Mouse (Mus musculus) cerebellum, adult 18-20 months (tissue): ENCODE results near the gene Tmprss11c.
"Not testable (repeated sequence)": the region's sequence is repeated elsewhere in the genome, so short reads cannot be mapped to it uniquely, and the experiment has no call there.

ENCODE experiments used
- DNase-seq, 2 experiments: peaks; one replicate each; pipeline ENCODE4 v3.0.0; 2021

Gene Tmprss11c

GRCm38 (mm10) chr5:86289208-86289607 is at the start of gene Tmprss11c:
Gene Tmprss11c (minus strand): TSS chr5:86289308.
- no peak for DNase-seq

GRCm38 (mm10) chr5:86318018-86318956 is 29.2 kb upstream of the Tmprss11c start:
- not testable (repeated sequence) for DNase-seq

- peak; percentile 72 to 84 for DNase-seq
Measured at GRCm38 (mm10) chr5:86306116-86306515, 17.0 kb upstream of the Tmprss11c start.

DNA sequence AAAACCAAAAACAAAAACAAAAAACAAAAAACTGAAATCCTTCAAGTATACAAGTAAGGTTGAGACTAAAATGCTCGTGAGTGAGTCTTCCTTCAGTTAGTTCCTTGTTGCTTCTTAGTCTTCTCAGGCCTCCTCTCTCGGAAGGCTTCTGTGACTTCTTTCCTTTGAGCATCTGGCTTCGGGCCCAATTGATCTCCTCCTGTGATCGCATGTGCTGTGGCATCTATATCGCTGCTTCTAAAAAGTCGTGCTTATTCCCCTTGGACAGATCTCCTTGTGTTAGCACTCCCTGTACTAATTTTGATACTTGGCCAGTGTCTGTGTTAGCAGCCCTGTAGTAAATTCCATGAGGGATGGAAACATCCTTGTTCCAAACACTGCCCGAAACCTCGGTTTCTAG is 14.8 kb upstream of the Tmprss11c start:
- peak; percentile 18 to 33 for DNase-seq

- no peak for DNase-seq
Measured at GRCm38 (mm10) chr5:86246559-86246958, 42.5 kb downstream of the Tmprss11c start.

GRCm38 (mm10) chr5:86244880-86245279 is 44.2 kb downstream of the Tmprss11c start:
- no peak for DNase-seq

DNA sequence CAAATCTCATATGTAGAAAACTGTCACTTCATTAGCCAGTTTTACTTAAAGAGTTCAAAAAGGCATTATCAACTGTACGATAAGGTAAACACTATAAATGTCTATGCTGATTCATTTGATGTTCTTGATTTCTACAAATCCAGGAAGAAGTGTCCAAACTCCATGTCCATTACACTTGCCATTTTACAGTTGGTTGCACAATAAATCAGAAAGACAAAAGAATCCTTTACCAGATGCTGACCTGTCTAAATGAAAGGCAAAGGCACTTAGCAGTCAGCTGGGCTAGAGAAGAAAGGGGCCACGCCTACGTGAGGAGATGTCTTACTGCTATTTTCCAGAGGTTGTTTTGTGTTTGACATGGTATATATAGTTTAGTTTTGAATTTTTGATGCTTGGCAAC is 44.8 kb downstream of the Tmprss11c start:
- DNase-seq = no peak

GRCm38 (mm10) chr5:86227156-86227853 is 61.8 kb downstream of the Tmprss11c start:
- DNase-seq = no peak

GRCm38 (mm10) chr5:86197801-86198200 is 91.3 kb downstream of the Tmprss11c start, which contains the start of gene Gnrhr:
Gene Gnrhr (minus strand): TSS chr5:86197901.
- no peak for DNase-seq

DNA sequence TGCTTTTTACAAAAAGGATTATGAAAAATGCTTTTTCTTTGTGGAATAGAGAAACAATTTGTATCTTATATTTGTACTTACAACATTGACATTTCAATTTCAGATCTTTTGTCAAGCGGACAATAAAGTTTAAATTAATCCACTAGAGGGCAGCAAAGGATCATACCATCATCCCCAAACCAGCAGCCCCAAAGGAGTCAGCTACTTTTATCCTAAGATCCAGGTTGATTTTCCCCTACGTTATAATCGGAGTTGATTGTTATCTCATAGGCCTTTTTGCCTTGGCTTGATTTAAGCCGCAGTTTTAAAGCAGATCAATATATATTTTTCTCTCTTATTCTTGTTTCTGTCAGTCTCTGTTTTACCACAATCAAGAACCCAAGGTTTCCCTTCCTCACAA is 97.8 kb downstream of the Tmprss11c start:
- no peak for DNase-seq

DNA sequence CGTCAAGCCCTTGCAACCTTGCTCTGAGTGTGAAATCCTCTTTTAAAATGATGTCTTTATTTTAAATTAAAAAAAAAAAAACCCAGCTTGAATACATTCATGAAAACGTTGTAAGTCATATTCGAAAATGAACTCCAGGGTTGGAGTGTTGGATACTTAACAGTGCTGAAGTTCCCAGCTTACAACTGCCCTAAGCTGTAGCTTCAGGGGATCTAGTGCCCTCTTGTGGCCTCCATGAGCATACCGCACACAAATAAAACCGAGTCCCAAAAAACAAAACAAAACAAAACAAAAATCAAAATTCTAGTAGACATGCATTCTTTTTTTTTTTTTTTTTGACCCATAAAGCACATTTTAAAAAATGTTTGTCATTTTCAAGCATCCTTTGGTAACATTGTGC is 98.3 kb downstream of the Tmprss11c start:
- peak; percentile 23 to 33 for DNase-seq

DNA sequence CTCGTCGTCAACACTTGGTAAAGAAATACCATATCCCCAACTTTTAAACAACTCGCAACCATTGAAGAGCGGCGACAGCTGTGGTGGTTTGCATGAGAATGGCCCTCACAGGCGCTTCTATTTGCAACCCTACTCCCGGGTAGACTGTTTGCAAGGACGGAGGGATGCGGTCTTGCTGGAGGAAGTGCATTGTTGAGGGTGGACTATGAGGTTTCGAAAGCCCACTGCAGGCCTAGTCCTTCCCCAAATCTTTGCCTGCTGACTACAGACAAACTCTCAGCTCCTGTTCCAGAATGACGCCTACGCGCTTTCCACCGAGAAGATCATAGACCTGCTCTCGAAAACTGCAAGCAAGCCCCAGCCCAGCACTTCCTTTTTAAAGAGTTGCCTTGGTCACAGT is 98.8 kb downstream of the Tmprss11c start:
- DNase-seq = no peak

GRCm38 (mm10) chr5:86187441-86187840 is 101.7 kb downstream of the Tmprss11c start:
- no peak for DNase-seq
